Mouse (Mus musculus): ENCODE results near the gene Kctd18. TPM values are rescaled to one million over a fixed set of nuclear protein-coding genes. Genes with fewer than 3 reads are reported as not detected.

The Kctd18 gene
- total RNA-seq (2014; rRNA removed) (26.0 and 27.7 TPM in 2 replicates), polyA plus RNA-seq (2015; fragmentation: Nextera tagmentation; extraction: Ambion mirVana) (25.9 and 27.2 TPM in 2 replicates)

- WGBS: 97% methylated on average over 7 of the region's 7 CpGs
- no peak within 1 kb of the TSS for H3K27ac ChIP-seq
- H3K4me1 ChIP-seq (ENCODE audit: insufficient read depth, low read length): no peaks in the 10 kb centered on the region
- H3K9me3 ChIP-seq (ENCODE audit: low read length): no peaks in the 10 kb centered on the region
- H3K4me3 ChIP-seq (ENCODE audit: low read length): no peak within 1 kb of the TSS
- no peaks in the 10 kb centered on the region for H3K27me3 ChIP-seq (ENCODE audit: insufficient read depth, low read length)
- DNase-seq (ENCODE audit: low spot score) (no peak), ATAC-seq (no peak)
- H3K9ac ChIP-seq (replicated peaks; ENCODE audit: low read length): no peak within 1 kb of the TSS
- H3K4me2 ChIP-seq (ENCODE audit: low read depth, low read length): no peak within 1 kb of the TSS
- TF ChIP-seq CTCF (IDR thresholded peaks at IDR 0.05; ENCODE audit: low read depth): no peak
- no peaks in the 10 kb centered on the region; the same call in 1 of the 2 replicates for H3K36me3 ChIP-seq (ENCODE audit: insufficient read depth, low read length)
Observed at GRCm38 (mm10) chr1:58018856-58019255, at the start of gene Kctd18. TSS of gene Kctd18 (minus strand) at chr1:58018956.

GRCm38 (mm10) chr1:58065606-58066005 is 46.9 kb upstream of the Kctd18 start:
- Histone ChIP-seq H3K27ac (no peak overlapping the region), H3K4me2 (ENCODE audit: low read depth, low read length) (no peak overlapping the region), H3K27me3 (ENCODE audit: insufficient read depth, low read length) (no peaks in the 10 kb centered on the region), H3K36me3 (ENCODE audit: insufficient read depth, low read length) (no peaks in the 10 kb centered on the region), H3K4me3 (ENCODE audit: low read length) (no peak overlapping the region), H3K4me1 (ENCODE audit: insufficient read depth, low read length) (no peaks in the 10 kb centered on the region), H3K9ac (replicated peaks; ENCODE audit: low read length) (no peak overlapping the region), H3K9me3 (ENCODE audit: low read length) (no peaks in the 10 kb centered on the region)
- WGBS: 56% methylated on average over 3 of the region's 3 CpGs
- TF ChIP-seq CTCF (IDR thresholded peaks at IDR 0.05; ENCODE audit: low read depth): no peak
- no peak for DNase-seq (ENCODE audit: low spot score)
- no peak for ATAC-seq

GRCm38 (mm10) chr1:58065151-58065550 is 46.4 kb upstream of the Kctd18 start:
- Histone ChIP-seq H3K4me3 (ENCODE audit: low read length) (no peak overlapping the region), H3K27me3 (ENCODE audit: insufficient read depth, low read length) (no peaks in the 10 kb centered on the region), H3K9me3 (ENCODE audit: low read length) (no peaks in the 10 kb centered on the region), H3K27ac (no peak overlapping the region), H3K4me1 (ENCODE audit: insufficient read depth, low read length) (no peaks in the 10 kb centered on the region), H3K4me2 (ENCODE audit: low read depth, low read length) (no peak overlapping the region), H3K36me3 (ENCODE audit: insufficient read depth, low read length) (no peaks in the 10 kb centered on the region), H3K9ac (replicated peaks; ENCODE audit: low read length) (no peak overlapping the region)
- DNase-seq (ENCODE audit: low spot score): no peak
- 80% methylated on average over 5 of the region's 5 CpGs for WGBS
- TF ChIP-seq CTCF (IDR thresholded peaks at IDR 0.05; ENCODE audit: low read depth): no peak
- ATAC-seq: no peak

GRCm38 (mm10) chr1:58062131-58062530 is 43.4 kb upstream of the Kctd18 start:
- WGBS: 87% methylated on average over 7 of the region's 7 CpGs
- H3K9ac ChIP-seq (replicated peaks; ENCODE audit: low read length): no peak overlapping the region
- no peak overlapping the region for H3K4me2 ChIP-seq (ENCODE audit: low read depth, low read length)
- H3K36me3 ChIP-seq (ENCODE audit: insufficient read depth, low read length): no peaks in the 10 kb centered on the region
- H3K4me3 ChIP-seq (ENCODE audit: low read length): no peak overlapping the region
- DNase-seq (ENCODE audit: low spot score): no peak
- H3K9me3 ChIP-seq (ENCODE audit: low read length): no peaks in the 10 kb centered on the region
- no peaks in the 10 kb centered on the region for H3K4me1 ChIP-seq (ENCODE audit: insufficient read depth, low read length)
- no peak for ATAC-seq
- no peaks in the 10 kb centered on the region for H3K27me3 ChIP-seq (ENCODE audit: insufficient read depth, low read length)
- no peak overlapping the region for H3K27ac ChIP-seq
- no peak for TF ChIP-seq CTCF (IDR thresholded peaks at IDR 0.05; ENCODE audit: low read depth)

GRCm38 (mm10) chr1:58058846-58059245 is 40.1 kb upstream of the Kctd18 start:
- TF ChIP-seq CTCF (IDR thresholded peaks at IDR 0.05; ENCODE audit: low read depth): no peak
- Histone ChIP-seq H3K9ac (replicated peaks; ENCODE audit: low read length) (no peak overlapping the region), H3K36me3 (ENCODE audit: insufficient read depth, low read length) (no peaks in the 10 kb centered on the region), H3K9me3 (ENCODE audit: low read length) (no peaks in the 10 kb centered on the region), H3K27ac (no peak overlapping the region), H3K4me3 (ENCODE audit: low read length) (no peak overlapping the region), H3K4me2 (ENCODE audit: low read depth, low read length) (no peak overlapping the region), H3K27me3 (ENCODE audit: insufficient read depth, low read length) (no peaks in the 10 kb centered on the region), H3K4me1 (ENCODE audit: insufficient read depth, low read length) (no peaks in the 10 kb centered on the region; the same call in 1 of the 2 replicates)
- no peak for ATAC-seq
- DNase-seq (ENCODE audit: low spot score): no peak
- 90% methylated on average over 4 of the region's 4 CpGs for WGBS

- TF ChIP-seq CTCF (IDR thresholded peaks at IDR 0.05; ENCODE audit: low read depth): no peak
- Histone ChIP-seq H3K27me3 (ENCODE audit: insufficient read depth, low read length) (no peaks in the 10 kb centered on the region), H3K27ac (no peak overlapping the region), H3K4me1 (ENCODE audit: insufficient read depth, low read length) (no peaks in the 10 kb centered on the region; the same call in 1 of the 2 replicates), H3K9me3 (ENCODE audit: low read length) (no peaks in the 10 kb centered on the region), H3K9ac (replicated peaks; ENCODE audit: low read length) (no peak overlapping the region), H3K4me3 (ENCODE audit: low read length) (no peak overlapping the region), H3K4me2 (ENCODE audit: low read depth, low read length) (no peak overlapping the region), H3K36me3 (ENCODE audit: insufficient read depth, low read length) (no peaks in the 10 kb centered on the region)
- no peak for DNase-seq (ENCODE audit: low spot score)
- no peak for ATAC-seq
- WGBS: 68% methylated on average over 11 of the region's 11 CpGs
Observed at GRCm38 (mm10) chr1:58056939-58057338, 38.2 kb upstream of the Kctd18 start.

- H3K4me2 ChIP-seq (ENCODE audit: low read depth, low read length): no peak overlapping the region
- WGBS: 77% methylated on average over 13 of the region's 13 CpGs
- no peak for TF ChIP-seq CTCF (IDR thresholded peaks at IDR 0.05; ENCODE audit: low read depth)
- no peak overlapping the region for H3K27ac ChIP-seq
- no peaks in the 10 kb centered on the region for H3K27me3 ChIP-seq (ENCODE audit: insufficient read depth, low read length)
- H3K36me3 ChIP-seq (ENCODE audit: insufficient read depth, low read length): no peaks in the 10 kb centered on the region
- no peak overlapping the region for H3K9ac ChIP-seq (replicated peaks; ENCODE audit: low read length)
- ATAC-seq: peak; percentile 29; the same call in 1 of the 2 replicates
- H3K4me3 ChIP-seq (ENCODE audit: low read length): no peak overlapping the region
- no peak for DNase-seq (ENCODE audit: low spot score)
- no peaks in the 10 kb centered on the region for H3K9me3 ChIP-seq (ENCODE audit: low read length)
- H3K4me1 ChIP-seq (ENCODE audit: insufficient read depth, low read length): no peaks in the 10 kb centered on the region; the same call in 1 of the 2 replicates
Observed at GRCm38 (mm10) chr1:58056074-58056807, 37.5 kb upstream of the Kctd18 start.
